Mouse (Mus musculus) fibroblast of lung, adult 2 months (primary cell): ENCODE data around the gene Zmynd8.

Source experiments
- DNase-seq: peaks from one replicate; pipeline ENCODE4 v3.0.0-alpha.2; 2011; ENCODE audit warnings: low read depth

The Zmynd8 gene

DNA sequence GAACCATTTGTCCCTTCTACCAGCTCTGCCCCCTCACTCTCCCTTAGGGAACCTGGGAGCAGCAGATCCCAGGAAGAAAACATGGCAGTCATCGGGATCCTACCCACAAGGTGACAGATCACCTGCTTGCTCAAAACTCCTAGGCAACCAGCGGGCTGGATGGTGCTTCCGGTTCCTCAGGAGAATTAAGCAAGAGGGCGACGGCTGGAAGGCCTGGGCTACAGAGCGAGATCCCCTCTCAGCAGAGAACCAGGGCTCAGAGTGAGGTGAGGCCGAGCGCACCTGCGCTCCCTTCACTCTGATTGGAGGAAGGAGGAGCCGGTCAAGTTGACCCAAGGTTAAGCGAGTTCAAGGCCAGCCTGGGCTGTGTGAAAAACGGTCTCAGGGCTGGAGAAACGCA lies 2.6 kb downstream of the Zmynd8 start:
- DNase-seq: no peak

DNA sequence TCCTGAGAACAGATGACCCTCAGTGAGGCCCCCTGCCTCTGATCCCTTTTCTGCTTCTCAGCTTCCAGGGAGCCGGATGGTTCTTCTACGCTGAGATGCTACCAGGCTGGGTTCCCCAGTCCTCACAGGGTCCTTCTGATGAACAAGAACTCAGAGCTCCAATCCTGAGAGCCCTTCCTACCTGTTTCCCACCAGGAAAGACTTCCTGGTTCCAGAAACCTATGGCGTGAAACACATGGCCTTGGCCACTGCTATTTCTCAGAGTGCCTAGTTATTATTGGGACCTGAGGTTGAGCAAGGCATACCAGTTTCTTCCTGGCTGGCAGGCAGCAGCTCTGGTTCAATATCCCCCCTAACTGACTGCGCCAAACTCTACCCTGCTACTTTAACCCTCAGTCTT lies 3.1 kb downstream of the Zmynd8 start:
- DNase-seq: no peak

DNA sequence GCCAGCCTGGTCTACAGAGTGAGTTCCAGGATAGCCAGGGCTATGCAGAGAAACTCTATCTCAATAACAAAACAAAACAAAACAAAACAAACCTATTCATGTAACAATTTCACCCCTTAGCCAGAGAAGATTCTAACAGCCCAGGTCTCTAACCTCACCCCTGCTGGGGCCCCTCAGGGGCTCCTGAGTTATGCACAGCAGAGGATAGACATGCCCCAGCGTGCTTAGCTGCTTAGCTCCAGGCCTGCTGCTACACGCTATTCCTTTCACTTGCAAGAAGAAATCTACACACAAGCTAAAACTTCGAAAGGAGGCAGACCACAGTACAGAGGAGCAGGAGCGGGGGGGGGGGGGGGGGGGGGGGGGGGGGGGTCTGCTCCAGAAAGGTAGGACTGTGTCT lies 4.3 kb downstream of the Zmynd8 start:
- no peak for DNase-seq

DNA sequence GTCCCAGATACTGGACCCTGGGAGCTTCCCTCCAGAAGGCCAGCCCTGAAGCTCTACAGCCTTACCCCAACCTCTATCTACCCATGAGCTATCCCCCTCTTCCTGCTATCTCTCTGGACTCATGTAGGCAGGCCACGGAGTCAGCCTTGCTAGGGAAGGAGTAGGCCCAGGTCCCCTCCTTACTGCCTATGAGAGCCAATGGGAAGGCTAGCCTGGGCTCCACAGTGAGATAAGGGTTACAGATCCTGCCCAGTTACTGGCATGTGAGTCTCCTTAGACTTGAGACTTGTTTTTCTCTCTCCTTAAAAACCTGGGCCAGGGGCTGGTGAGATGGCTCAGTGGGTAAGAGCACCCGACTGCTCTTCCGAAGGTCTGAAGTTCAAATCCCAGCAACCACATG lies 5.6 kb downstream of the Zmynd8 start:
- DNase-seq: no peak

DNA sequence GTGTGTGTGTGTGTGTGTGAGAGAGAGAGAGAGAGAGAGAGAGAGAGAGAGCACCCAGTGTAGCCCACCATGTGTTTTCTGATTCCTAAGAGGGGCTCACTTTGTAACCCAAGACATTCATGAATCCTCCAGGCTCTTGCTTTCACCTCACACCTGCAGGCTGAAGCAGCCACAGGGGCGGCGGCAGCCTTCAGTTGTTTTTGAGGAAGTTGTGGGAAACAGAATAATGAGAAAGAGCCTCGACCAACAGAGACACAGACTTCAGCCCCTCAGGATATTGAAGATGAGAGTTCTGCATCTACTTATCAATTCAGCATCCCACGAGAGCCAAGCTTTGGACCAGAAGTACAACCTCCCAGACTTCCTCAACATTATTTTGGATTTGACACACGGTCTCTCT lies 6.2 kb downstream of the Zmynd8 start:
- DNase-seq: no peak

DNA sequence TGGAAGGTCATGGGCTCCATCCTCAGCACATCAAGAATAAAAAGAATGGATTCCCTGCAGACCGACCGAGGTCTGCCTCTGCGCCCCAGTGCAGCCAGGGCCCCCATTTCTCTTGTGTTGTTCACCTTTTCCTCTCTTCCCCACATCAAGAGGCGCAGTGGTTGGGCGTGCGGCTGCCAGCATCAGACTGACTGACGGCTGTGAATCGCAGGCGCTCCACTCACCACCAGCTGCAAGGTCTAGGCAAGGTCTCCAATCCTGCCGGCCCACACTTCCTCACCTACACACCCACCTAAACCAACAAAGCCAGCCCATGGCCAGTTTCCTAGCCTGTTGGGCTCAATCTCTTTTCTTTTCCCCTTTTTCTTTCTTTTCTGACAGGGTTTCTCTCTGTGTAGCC lies 8.4 kb downstream of the Zmynd8 start:
- DNase-seq: no peak

DNA sequence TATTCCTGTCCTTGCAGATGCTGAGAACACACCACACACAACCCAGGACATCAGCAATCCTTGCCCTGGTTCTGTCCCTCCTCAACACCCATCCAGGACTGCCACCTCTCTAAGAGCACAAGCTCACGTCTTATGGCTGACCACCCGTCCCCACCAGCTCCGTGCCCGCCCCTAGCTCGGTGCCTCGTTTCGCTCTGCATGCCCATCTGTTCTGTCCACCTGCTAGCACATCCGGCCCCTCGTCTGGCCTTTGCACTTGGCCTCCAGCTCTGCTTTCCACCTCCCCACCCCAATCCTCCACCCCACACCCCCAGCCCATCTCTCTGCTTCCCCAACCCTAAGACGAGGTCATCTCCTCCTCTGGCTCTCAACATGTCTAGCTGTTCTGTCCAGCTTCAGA lies 8.9 kb downstream of the Zmynd8 start:
- DNase-seq: no peak

DNA sequence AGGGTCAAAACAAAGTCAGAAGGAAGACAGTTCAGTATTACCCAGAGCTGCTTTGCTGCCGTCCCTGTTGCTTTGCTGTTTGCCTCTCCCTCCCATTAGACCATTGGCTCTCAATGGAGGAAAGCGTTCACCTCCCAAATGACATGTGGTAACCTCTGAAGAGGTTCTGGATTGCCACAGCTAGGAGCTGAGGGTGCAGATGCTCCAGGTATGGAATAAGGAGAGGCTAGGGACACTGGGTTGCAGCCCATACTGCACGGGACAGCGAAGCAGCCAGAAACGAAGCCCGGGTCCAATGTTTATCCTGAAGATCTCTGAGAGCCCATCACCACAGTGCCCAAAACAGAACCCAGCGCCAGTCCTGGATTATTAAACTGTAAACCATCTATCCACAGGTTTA lies 9.6 kb downstream of the Zmynd8 start:
- DNase-seq: no peak

DNA sequence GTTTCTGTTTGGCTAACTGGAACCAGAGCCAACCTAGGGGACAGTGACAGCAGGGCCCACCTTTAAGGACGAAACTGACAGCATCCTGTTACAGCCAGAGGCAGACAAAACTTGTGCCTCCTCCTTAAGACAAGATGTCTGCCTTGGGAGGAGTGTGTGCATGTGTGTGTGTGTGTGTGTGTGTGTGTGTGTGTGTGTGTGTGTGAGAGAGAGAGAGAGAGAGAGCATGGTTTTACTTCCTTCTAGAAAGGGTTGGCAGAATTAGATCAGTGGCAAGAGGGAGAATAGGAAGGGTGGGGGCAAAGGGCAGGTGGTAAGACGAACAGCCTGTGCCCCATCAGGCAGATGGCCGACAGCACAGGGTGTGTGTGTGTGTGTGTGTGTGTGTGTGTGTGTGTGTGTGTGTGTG lies 10.0 kb downstream of the Zmynd8 start:
- no peak for DNase-seq

DNA sequence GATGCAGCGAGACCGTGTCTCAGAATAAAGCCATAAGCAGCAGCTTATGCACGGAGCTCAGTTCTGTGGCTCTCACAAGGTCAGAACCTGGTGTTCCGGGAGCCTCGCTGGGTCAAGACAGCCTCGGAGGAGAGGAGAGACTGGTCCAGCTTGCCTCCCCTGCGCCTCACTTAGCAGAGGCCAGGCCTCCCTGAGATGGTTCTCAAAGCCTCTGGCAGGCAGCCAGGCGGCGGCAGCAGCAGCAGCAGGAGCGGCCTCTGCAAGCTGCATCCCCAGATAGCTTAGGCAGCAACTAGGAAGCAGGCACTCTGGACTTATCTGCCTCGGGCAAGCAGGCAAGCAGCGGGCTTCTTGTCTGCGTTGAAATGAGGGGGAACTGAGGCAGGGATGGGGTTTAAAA lies 10.4 kb downstream of the Zmynd8 start:
- DNase-seq: no peak

DNA sequence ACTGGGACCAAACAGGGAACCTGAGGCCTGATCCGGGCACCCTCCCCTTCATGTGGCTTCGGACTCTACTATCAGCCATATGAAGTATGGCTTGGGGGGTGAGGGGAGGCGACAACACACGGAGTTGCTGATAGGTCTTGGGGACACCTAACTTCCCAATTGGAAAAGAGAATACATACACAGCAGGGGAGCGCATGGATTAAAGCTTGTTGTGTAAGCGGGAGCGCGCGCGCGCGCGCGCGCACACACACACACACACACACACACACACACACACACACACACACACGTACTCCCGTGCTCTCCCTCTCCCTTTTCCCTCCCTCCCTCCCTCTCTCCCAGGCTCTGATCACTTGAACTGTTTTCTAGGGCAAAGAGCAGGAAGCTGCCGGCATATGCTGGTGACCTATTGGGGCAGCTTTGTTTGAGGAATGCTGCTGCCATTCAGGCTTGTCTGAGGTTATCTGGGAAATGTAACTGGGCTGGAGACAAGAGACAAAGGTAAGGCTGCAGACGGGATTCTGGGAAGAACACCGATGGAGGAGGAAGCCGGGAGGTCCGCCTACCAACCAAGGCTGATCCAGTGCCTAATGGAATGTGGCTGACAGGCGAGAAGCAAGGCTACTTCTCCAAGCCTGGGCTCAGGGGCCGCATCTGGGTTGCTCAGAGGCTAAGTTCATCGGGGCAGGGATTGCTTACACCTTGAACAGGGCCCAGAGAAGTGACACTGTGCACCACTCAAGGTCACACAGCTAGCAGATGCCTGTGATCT lies 11.8 kb downstream of the Zmynd8 start:
- DNase-seq: no peak

DNA sequence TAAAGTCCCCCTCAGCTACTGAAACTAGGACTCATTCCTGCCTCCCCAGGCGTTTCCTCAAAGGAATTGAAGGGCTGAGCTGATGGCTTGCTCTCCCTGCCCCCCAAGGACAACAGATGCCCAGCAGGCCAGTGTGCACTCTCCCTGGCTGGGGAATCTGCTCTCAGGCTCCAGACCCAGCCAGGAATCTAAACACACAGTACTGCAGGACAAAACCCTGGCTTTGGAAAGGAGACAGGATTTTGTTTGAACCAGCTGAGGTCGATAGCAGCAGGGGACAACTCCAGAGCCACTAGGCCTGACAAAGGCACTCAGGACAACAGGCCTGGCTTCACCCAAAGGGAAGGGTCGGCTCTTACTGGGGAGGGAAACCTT lies 12.3 kb downstream of the Zmynd8 start:
- DNase-seq: no peak

DNA sequence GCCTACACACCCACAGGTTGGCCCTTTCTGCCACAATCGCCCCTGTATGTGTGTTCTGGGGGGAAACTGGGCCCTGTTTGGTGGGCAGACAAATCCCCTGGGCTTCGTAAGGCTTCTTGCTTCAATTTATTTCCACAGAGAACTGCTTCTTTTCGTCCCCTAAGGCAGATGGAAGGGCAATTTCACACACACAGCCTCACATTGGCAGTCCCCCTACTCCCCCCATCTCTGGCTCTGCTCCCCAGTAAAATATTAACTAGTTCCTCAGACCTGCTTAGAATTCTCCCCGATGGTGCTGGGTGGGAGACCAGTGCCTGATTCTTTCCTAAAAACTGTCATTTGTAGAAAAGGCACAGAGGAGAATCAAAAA lies 12.9 kb downstream of the Zmynd8 start:
- DNase-seq: no peak

DNA sequence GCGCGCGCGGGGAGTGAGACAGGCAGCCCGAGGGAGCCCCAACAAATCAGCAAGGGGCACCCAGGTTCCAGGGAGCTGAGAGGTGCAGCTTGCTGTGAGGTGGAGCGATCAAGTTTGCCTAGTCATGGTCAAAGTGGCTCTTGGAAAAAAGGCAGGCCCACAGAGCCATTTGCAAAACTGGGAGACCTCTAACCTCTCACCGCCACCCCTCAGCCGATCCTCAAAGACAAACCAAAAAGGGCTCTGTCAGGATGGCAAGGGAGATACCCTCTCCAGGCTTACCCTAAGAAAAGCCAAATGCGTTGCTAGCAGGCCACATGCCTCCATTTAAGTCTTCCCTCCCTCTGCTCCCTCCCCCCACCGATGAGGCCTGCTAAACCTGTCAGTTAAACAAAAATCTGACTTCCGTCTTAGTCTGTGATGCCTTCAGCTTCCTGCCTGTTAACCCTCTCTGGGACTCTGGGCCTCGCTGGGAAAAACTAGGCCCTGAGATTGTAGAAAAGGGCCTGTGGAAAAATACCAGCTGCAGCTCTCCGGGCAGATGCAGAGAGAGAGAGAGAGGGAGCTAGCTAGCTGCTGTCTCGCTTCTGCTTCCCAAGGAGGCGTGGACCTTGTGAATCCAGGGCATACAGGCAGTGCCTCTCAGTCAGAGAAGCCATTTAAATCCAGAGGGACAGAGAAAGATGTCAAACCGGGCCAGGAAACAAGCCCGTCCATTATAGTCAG lies 13.4 kb downstream of the Zmynd8 start:
- DNase-seq: no peak

DNA sequence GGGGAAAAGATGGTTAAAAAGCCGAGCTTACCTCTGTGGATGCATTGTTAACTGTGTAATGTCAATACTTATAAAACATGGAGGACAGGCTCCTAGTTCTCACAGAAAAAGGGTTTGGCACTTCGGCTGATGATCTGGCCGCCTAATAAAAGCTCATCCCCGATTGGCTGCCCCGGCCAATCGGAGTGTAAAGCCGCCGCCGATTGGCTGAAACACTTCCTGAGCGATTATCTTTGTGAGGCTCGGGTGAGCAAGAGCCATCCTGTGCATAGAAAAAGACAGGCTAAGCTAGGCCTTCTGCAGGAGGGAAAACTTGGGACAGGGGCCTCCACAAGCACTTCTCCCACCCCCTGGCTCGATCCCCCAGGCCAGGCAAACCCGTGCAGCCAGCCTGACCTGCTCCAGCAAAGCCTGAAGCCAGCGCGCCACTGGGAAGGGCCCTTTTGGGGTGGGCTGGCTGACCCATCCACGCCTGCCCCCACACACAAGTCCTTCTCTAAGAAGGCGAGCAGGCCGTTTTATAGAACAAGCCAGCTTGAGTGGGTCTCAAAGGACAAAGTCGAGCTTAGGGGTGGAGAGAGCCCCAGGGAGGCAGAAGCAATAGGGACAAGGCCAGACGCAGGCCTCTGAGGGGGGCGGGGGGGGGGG lies 14.1 kb downstream of the Zmynd8 start:
- peak; percentile 93 for DNase-seq

DNA sequence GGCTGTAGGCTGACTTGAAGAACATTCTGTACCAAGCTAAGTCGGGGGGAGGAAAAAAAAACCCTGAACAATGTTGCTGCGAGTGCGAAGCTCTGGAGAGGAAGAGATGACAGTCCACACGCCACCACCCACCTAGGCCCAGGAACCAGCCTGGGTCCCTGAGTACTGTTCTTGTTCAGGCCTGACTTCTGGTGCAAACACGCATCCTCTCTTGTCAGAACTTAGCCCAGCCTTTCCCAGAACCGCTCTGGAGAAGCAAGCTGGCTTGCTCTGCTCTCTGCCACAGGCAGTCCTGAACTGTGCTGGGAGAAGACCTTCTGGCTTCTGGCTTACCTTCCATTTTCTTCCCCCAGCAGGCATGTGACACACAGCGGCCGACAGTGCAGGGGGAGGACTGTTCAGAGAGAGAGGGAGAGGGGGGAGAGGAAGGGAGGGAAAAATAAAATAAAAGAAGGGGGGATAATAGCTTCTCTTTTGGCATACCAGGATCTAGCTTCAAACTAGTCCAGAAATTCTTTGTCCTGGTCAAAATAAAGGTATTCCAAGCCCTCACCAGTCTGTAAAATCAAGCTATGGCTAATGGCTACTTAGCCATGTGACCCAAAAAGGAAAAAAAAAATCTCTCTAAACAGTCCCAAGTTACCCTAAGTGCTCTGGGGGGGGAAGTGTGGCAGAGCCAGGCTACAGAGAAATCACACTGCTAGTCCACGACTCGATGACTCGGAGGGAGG lies 14.8 kb downstream of the Zmynd8 start:
- DNase-seq: no peak

DNA sequence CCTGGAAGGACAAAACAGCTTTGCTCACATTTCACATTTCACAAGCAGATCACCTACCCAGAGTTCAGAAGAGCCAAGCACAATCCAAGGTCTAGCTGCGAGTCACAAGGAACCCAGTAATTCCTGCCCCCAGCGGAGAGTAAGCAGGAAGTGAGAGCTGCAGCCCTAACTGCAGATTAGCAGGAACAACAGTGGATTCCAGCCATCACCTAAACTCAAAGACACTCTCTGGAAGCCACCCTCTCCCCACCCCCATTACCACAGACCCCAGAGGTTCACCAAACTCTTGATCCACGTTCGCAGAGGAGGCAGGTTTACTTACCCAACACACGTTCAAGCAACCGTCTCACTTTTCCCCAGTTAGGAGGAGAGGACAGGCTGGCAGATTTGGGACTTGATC lies 15.8 kb downstream of the Zmynd8 start:
- no peak for DNase-seq

DNA sequence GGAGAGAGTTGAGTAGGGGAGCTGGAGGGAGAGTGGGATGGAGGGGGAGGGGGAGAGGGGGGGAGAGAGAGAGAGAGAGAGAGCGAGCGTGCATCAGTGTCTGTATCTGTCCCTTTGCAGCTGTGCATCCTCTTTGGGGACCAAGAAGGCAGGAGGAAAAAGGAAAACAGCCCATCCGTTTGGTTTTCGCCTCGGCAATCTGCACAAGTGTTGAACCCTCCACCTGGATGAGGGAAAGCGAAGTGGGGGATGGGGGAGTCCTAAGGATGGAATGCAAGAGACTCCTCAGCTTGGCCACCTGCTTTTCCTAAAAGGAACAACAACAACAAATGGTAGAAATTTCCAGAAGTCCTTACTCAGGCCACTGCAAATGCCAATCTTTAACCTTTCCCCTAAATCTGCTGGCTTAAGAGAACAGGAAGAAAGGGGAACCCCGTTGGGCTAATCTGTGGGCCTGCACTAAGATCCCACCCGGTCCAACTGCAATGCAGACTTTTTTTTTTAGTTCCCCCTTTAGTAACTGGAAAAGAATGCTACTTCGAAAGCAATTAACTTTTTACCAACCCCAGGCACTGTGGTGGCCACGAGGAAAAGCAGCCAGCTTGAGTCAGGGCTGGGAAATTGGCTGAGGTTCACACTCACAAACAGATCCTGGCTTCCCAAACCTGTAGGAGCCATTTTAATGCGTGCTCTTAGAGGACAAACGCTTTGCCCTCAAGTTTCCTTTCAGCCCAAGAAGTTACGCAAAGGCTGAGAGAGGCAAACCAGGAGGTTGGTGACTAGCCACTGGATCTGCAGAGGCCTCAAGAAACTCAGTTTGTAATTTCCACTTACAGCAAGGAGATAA lies 17.0 kb downstream of the Zmynd8 start:
- peak; percentile 95 for DNase-seq

DNA sequence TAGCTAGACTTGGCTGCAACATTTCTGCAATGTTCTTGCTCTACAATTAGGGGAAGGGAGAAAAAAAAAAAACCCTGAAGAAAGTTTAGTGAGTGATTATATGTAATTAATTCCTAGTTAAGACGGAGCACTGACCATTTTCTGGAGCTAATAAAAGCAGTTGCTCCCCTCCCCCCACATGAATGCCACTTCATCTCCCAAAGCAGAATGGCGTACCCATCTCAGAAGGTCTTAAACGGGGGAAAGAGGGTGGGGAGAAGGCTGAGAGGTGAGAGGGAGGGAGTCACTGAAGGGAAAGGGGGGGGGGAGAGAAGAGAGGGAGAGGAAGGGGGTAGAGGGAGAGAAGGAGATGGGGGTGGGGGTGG lies 17.6 kb downstream of the Zmynd8 start:
- no peak for DNase-seq

DNA sequence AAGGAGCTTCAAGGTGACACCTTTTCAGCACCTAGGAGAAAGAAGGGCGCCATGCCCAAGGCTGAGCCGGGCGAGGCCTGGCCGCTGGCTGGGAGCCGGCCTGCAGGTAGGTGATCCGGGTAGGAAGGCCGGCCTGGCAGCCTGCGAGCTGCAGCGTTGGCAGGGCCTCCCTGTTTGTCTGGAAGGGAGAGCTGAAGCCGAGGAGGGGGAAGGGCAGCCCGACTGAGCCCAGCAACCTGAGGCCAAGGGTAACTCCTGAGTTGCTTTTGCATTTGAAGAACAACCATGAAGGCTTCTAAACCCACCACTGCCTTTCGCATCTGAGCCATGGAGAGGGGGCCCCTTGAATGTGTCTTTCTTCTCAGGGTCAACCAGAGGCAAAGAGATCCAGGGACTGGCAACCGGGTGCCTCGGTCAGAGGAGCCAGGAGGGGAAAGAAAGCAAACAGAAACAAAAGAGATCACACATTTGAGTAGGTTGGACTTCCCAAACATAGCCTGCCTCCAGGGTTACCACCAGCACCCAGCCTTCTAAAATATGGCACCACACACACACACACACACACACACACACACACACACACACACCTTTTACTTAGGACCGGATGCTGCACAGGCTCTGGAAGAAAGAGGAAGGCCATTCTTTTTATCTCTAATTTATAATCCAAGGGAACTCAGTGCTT lies 18.2 kb downstream of the Zmynd8 start:
- no peak for DNase-seq
